Mouse (Mus musculus) hindlimb bud, embryonic 11.5 days (tissue): ENCODE measurements around the gene Rpp40.

Experiments used
- DNase-seq: peaks from one replicate; pipeline ENCODE4 v3.0.0-alpha.2; 2012; ENCODE audit warnings: low read depth, low spot score; ENCODE audit errors: extremely low spot score

The Rpp40 gene

DNA sequence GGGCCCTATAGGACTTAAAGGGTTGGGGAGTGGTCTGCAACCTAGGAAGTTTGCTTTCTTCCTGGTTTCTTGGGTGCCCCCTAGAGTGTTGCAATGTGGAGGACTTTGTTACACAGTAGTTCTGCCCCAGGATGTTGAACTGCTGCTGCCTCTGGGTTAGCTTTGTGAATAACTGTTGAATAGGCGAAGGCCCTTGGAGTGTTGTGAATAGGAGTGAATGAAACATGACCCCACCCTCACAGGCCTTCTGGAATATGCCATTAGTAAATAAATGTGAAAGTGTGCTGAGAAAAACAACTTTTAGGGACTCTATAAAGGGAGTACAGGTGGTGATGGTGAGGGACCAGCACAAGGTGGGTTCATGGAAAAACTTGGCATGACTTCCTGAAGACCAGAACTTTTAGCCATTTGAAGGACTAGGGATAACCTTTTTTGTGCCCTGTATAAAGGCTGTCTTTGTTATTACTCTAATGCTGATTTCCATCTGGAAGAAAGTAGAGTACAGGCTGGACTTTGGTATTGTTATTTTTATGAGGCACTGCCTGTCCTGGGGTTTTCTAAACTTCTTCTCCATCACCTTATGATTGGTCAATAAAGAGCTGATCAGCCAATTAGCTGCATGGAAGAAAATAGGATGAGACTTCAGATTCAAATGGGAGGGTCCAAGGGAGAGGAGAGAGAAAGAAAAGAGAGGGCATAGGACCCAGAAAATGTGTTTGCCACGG lies 53.1 kb downstream of the Rpp40 start:
- DNase-seq, result no peak

GRCm38 (mm10) chr13:35851581-35851980 lies 54.6 kb downstream of the Rpp40 start:
- DNase-seq, result no peak

GRCm38 (mm10) chr13:35848694-35849093 lies 57.5 kb downstream of the Rpp40 start:
- no peak for DNase-seq

GRCm38 (mm10) chr13:35845306-35845705 lies 60.9 kb downstream of the Rpp40 start:
- DNase-seq, result peak; percentile 14
